Mouse (Mus musculus) bone marrow, adult 2 months (tissue): ENCODE measurements at regions not wholly inside any gene's neighbourhood (a gene's known extent, or its start where the extent isn't known, plus 50 kb on each side); places are given as distances from the start of the nearest gene placed in this dataset.

Experiments
- H3K27ac ChIP-seq: fragments of 200-500 bp; 2 replicates; pipeline ENCODE4 v1.5.1; 2012; ENCODE audit warnings: low read depth, mild to moderate bottlenecking, control low read depth, inconsistent platforms, low read length; ENCODE audit not compliant: control insufficient read depth, poor library complexity, insufficient read depth
- H3K4me1 ChIP-seq: fragments of 200-500 bp; 2 replicates; pipeline ENCODE4 v1.6.1; 2011; ENCODE audit warnings: low read length; ENCODE audit not compliant: control insufficient read depth, insufficient read depth
- H3K4me3 ChIP-seq: fragments of 200-500 bp; replicated peaks from 2 replicates; pipeline ENCODE3; 2011; ENCODE audit warnings: mild to moderate bottlenecking, low read depth, low read length, control low read depth; ENCODE audit not compliant: control insufficient read depth
- CTCF ChIP-seq: fragments of 200-500 bp; IDR thresholded peaks from 2 replicates; pipeline ENCODE4 v1.5.1; 2011; ENCODE audit warnings: low read length, control low read depth; ENCODE audit not compliant: control insufficient read depth, insufficient read depth
- POLR2A ChIP-seq: fragments of 200-500 bp; IDR thresholded peaks from 2 replicates; pipeline ENCODE4 v1.6.1; 2011; ENCODE audit warnings: low read depth, mild to moderate bottlenecking, control low read depth, low read length, borderline replicate concordance; ENCODE audit not compliant: control insufficient read depth
- WGBS: fragments of 180-500 bp; shearing (Covaris S2); methylation state at CpG from one replicate; pipeline ENCODE4 v1.1.7; 2018; 5-methylcytosine and 5-hydroxymethylcytosine counted together

DNA sequence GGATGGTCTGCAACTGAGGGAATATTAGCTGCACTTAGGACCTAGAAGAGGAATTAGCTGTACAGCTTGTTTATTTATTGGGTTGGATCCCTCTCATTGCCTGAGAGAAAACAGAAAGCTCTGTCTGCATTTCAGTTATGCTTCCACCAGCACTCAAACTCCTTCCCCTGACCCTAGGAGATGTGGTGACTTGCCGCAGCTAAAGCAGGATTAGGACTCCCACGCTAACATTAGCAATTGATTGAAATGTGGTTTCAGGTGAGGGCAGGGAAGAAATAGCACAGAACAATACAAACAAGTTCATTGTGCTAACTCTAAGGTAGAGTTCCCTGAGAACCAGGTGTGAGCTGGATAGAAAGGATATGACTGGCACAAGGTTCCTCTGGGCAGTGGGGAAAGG is 496.9 kb upstream of the Btbd3 start:
- no peak for TF ChIP-seq POLR2A
- no peak overlapping the region for H3K27ac ChIP-seq
- no peak overlapping the region for H3K4me3 ChIP-seq
- WGBS: 75% methylated on average over 2 of the region's 2 CpGs
- H3K4me1 ChIP-seq: no peaks in the 10 kb centered on the region

DNA sequence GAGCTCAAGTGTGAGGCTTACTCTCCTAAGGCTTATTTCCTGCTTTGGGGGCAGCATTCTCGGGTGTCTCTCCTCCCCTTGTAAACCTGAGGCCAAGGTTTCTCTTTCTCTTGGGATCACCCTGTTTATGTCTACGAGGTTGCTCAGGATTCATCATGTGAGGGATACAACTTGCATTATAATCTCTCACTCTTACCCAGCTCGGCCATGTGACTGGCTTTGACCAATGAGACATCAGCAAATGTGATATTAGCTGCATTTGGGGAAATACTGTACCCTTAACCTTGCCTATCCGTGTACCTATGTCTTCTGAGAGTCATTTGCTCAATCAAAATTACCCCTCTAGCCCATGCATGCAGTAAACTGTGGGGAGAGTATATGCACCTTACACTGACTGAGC is 498.0 kb upstream of the Btbd3 start:
- TF ChIP-seq CTCF (no peak), POLR2A (no peak)
- Histone ChIP-seq H3K4me3 (no peak overlapping the region), H3K4me1 (no peaks in the 10 kb centered on the region), H3K27ac (no peak overlapping the region)
- WGBS: 45% methylated on average over 4 of the region's 4 CpGs

DNA sequence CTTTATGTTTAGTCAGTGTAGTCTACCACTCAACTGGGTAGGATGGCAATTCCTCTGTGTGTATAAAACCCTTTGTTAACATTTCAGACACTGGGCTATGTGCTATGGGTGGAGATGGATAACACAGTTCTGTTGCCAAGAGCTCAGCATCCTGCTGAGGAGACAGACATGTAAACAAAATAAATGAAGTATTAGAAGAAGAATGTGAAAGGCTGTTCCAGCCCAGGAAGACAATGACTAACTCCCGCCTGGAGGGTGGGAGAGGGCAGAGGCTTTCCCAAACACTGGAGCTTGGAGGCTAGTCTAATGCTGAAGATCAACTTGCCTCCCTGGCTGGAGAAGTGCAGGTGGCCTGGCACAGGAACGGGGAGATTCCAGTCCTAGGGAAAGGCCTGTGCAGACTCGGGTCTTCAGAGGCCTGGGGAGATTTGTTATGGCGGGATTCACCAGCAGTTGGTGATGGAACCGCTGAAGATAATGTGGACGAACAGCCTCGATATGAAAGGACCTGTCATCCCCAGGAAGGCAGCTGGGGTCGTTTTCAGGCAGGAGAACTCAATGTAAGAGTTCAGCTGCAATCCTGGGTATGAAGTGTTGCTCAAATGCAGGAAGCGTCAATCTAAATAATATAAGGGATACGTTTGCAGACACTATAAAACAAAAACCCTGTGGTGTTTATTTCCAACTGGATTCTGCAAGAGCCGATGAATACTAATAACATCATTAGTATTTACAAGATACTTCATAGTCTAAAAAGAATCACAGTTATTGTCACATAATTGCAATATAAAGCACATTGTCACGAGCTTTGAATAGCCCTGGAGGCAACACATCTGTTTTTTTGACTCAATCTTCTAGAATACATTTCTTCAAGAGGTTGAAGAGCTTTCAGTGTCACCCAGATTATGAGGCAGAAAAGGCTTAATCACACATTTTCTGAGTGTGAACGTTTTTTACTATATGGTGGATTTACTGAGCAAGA is 498.8 kb upstream of the Btbd3 start:
- WGBS: 61% methylated on average over 13 of the region's 13 CpGs

DNA sequence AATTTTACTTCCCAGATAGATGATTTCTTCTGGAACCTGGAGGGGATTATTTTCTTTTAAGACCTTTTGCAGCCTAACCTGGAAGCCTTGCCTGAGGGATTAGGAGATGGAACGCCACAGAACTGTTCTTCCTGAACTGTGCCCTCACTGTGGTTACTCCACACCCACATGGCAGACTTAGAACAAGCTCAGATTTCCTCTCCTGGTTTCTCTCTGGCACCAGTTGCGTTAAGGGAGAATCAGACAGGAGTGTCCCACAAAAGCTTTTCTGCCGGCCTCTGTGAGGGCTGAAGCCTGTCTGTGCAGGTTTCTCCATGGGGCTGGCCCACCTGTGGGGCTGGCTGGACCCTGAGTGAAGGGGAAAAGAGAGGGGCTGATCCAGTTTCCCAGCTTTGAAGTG is 500.1 kb upstream of the Btbd3 start:
- no peak for TF ChIP-seq POLR2A
- TF ChIP-seq CTCF: no peak
- H3K4me1 ChIP-seq: no peaks in the 10 kb centered on the region
- 21% methylated on average over 3 of the region's 3 CpGs for WGBS
- H3K27ac ChIP-seq: no peak overlapping the region
- no peak overlapping the region for H3K4me3 ChIP-seq

More for the DNA sequence above, 498.8 kb upstream of the Btbd3 start:
- H3K27ac ChIP-seq: no peak overlapping the region
- TF ChIP-seq CTCF (no peak), POLR2A (no peak)
- H3K4me3 ChIP-seq: no peak overlapping the region
- H3K4me1 ChIP-seq: no peaks in the 10 kb centered on the region

DNA sequence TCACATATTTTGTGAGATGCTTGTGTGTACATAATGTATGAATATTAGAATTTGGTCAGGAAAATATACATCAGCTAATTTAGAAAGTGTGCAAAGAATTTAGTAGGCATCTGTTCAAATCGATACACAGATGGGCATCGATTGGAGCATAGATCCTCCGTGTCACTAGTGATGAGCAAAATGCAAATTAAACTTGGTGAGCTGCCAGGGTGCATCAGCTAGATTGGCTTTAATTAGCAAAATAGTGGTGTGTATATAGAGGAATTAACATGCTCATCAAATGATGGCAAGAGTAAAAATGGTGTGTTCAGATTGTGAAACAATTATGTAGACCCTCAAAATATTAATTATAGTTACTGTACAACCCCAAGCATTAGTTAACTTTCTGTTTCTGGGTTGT is 501.9 kb upstream of the Btbd3 start:
- TF ChIP-seq CTCF: no peak
- no peak for TF ChIP-seq POLR2A
- Histone ChIP-seq H3K4me3 (no peak overlapping the region), H3K4me1 (no peaks in the 10 kb centered on the region), H3K27ac (no peak overlapping the region)
- WGBS: 92% methylated on average over 3 of the region's 3 CpGs

- no peaks in the 10 kb centered on the region for H3K4me1 ChIP-seq
- H3K4me3 ChIP-seq: no peak overlapping the region
- H3K27ac ChIP-seq: no peak overlapping the region
- WGBS: 17% methylated on average over 2 of the region's 2 CpGs
- TF ChIP-seq CTCF (no peak), POLR2A (no peak)
Measured at GRCm38 (mm10) chr2:137732410-137732809, 524.0 kb upstream of the Btbd3 start.

DNA sequence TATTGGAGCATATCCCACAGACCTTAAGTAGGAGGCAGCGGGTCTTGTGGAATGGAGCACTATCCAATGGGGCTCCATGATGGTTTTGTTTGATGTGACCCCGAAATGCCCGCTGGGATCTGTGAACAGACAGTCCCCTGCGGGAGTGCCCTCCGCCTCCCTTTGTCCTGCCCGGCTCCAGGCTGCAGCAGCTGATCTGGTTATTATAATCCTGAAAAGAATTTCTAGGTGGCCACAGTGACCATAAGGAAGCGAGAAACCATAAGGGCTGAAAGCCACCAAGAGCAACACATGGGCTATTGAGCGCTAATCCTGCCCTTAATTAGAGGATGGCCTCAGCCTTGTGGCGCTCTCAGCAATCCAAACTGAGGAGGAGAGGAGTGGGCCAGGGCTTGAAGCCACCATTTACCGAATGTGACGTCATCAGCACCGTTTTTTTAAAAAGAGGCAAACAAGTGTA is 525.9 kb upstream of the Btbd3 start:
- Histone ChIP-seq H3K27ac (no peak overlapping the region), H3K4me1 (no peaks in the 10 kb centered on the region), H3K4me3 (no peak overlapping the region)
- WGBS: 79% methylated on average over 12 of the region's 12 CpGs
- TF ChIP-seq CTCF (no peak), POLR2A (no peak)

DNA sequence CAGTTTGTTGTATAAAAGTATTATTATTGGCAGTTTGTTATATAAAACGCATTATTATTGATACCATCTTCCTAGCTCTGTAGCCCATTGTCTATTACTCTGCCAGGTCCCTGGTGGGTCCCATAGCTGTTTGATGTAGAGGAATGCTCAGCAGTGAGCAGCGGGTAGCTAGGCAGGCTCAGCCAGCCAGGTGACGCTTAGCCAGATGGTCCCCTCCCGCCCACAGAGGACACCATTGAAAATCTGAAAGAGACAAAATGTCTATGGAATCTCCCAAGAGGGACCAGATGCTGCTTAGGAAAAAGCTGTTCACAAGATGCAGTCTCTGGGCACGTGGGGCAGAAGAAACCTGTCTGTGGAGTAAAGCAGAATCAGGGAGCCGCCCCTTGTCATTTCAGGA is 526.5 kb upstream of the Btbd3 start:
- H3K4me1 ChIP-seq: no peaks in the 10 kb centered on the region
- TF ChIP-seq POLR2A (no peak), CTCF (no peak)
- no peak overlapping the region for H3K4me3 ChIP-seq
- WGBS: 82% methylated on average over 6 of the region's 6 CpGs
- no peak overlapping the region for H3K27ac ChIP-seq
